Mouse (Mus musculus): ENCODE measurements at regions not wholly inside any gene's neighbourhood (a gene's known extent, or its start where the extent isn't known, plus 50 kb on each side); places are given as distances from the start of the nearest gene placed in this dataset.

DNA sequence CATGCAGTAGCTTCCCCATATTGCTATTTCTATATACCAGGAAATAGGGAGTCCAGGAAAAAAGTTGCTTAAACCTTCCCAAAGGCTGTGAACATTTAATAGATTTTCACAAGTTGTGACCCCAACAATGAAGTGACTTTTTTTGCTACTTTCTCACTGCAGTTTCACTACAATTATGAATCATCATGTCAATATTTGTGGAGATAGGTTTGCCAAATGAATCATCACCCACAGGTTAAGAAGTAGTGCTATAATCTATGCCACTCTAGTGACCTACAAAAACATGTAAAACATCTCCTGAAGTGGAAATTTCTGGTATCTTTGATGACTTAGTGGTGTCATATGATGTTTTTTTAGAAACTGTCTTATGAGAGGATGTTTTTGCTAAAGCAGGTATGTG is 1355.3 kb downstream of the Grik2 start:
- Histone ChIP-seq H3K4me1 (ENCODE audit: insufficient read depth, low read depth, low read length) (no peaks in the 10 kb centered on the region), H3K36me3 (ENCODE audit: insufficient read depth, low read length) (no peaks in the 10 kb centered on the region)
- ATAC-seq: no peak

DNA sequence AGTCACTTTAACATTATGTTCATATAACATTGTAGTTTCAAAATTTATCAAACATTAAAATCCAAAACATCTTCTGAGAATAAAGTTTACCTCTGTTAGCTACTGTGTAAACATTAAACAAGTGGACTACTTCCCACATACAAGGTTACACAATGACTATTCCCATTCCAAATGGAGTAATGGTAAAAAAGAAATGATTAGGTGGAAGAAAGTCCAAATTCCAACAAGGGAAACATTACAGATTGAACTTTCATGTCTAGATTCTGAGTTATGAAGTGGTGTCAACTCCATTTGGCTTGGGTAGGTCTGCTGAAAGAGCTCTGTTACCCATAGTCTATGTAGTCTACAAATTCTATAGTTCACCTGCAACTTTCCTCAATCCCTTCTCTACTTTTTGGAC is 1363.1 kb downstream of the Grik2 start:
- Histone ChIP-seq H3K27ac (ENCODE audit: low read length) (no peak overlapping the region), H3K4me3 (ENCODE audit: low read depth, low read length) (no peak overlapping the region), H3K9ac (replicated peaks; ENCODE audit: low read depth) (no peak overlapping the region), H3K27me3 (replicated peaks; ENCODE audit: insufficient read depth, low read length) (no peaks in the 10 kb centered on the region), H3K9me3 (ENCODE audit: low read length) (no peaks in the 10 kb centered on the region), H3K36me3 (ENCODE audit: insufficient read depth, low read length) (no peaks in the 10 kb centered on the region), H3K4me1 (ENCODE audit: insufficient read depth, low read depth, low read length) (no peaks in the 10 kb centered on the region), H3K4me2 (replicated peaks; ENCODE audit: low read depth, low read length) (no peak overlapping the region)
- TF ChIP-seq CTCF (IDR thresholded peaks at IDR 0.05) (no peak), EP300 (IDR thresholded peaks at IDR 0.05) (no peak)
- DNase-seq (ENCODE audit: low spot score) (no peak), ATAC-seq (no peak)

More for the DNA sequence above, 1355.3 kb downstream of the Grik2 start:
- Histone ChIP-seq H3K27ac (ENCODE audit: low read length) (no peak overlapping the region), H3K27me3 (replicated peaks; ENCODE audit: insufficient read depth, low read length) (no peaks in the 10 kb centered on the region), H3K9me3 (ENCODE audit: low read length) (no peaks in the 10 kb centered on the region), H3K4me3 (ENCODE audit: low read depth, low read length) (no peak overlapping the region), H3K9ac (replicated peaks; ENCODE audit: low read depth) (no peak overlapping the region), H3K4me2 (replicated peaks; ENCODE audit: low read depth, low read length) (no peak overlapping the region)
- TF ChIP-seq EP300 (IDR thresholded peaks at IDR 0.05): no peak
- TF ChIP-seq CTCF (IDR thresholded peaks at IDR 0.05): no peak
- no peak for DNase-seq (ENCODE audit: low spot score)

DNA sequence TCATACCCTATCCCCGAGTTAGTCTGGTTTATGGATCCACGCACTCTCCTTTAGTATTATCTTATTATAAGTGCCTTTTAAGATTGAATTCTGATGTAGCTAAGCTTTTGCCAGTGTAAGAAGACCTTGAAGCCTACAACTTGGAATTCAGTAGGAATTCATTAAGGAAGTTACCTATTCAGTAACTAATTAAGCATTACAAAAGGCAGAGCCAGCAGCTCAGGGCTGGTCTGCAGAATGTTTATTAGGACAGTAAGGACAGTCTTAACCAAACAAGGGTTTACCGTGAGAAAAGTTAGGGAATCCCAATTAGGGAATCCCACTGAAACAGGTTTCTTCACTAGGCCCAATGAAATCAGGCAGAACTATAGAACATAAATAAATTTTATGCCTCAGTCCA is 1383.5 kb downstream of the Grik2 start:
- no peak for ATAC-seq
- Histone ChIP-seq H3K9ac (replicated peaks; ENCODE audit: low read depth) (no peak overlapping the region), H3K27ac (ENCODE audit: low read length) (no peak overlapping the region), H3K4me3 (ENCODE audit: low read depth, low read length) (no peak overlapping the region), H3K27me3 (replicated peaks; ENCODE audit: insufficient read depth, low read length) (no peaks in the 10 kb centered on the region), H3K4me1 (ENCODE audit: insufficient read depth, low read depth, low read length) (no peaks in the 10 kb centered on the region), H3K4me2 (replicated peaks; ENCODE audit: low read depth, low read length) (no peak overlapping the region), H3K9me3 (ENCODE audit: low read length) (no peaks in the 10 kb centered on the region), H3K36me3 (ENCODE audit: insufficient read depth, low read length) (no peaks in the 10 kb centered on the region)
- TF ChIP-seq EP300 (IDR thresholded peaks at IDR 0.05): no peak
- TF ChIP-seq CTCF (IDR thresholded peaks at IDR 0.05): no peak
- 91% methylated on average over 3 of the region's 3 CpGs for WGBS
- no peak for DNase-seq (ENCODE audit: low spot score)

All from lung, postnatal 0 days (tissue).